Mouse (Mus musculus) midbrain, postnatal 0 days (tissue): ENCODE results near the gene Phc2. TPM values are rescaled to one million over a fixed set of nuclear protein-coding genes. Genes with fewer than 3 reads are reported as not detected.

Experiments used
- ATAC-seq: fragments of 200-750 bp; cut with Nextera tagmentation; 2 replicates; pipeline ENCODE4 v1.8.0; 2017; ENCODE audit warnings: moderate number of reproducible peaks, mild to moderate bottlenecking, moderate TSS enrichment, moderate library complexity; ENCODE audit not compliant: low FRiP score
- DNase-seq: peaks from one replicate; pipeline ENCODE4 v3.0.0-alpha.2; 2015; ENCODE audit warnings: low spot score
- H3K27ac ChIP-seq: fragments of 300-500 bp; sonication (generic); 2 replicates; pipeline ENCODE4 v1.5.1; 2014; ENCODE audit warnings: low read depth, mild to moderate bottlenecking, low read length, mixed read lengths
- H3K27me3 ChIP-seq: fragments of 300-500 bp; sonication (generic); 2 replicates; pipeline ENCODE4 v1.6.1; 2014; ENCODE audit warnings: low read length, control low read depth, mixed read lengths; ENCODE audit not compliant: insufficient read depth
- H3K36me3 ChIP-seq: fragments of 300-500 bp; sonication (generic); 2 replicates; pipeline ENCODE4 v1.6.1; 2014; ENCODE audit warnings: low read length, control low read depth, mixed read lengths; ENCODE audit not compliant: insufficient read depth
- H3K4me1 ChIP-seq: fragments of 300-500 bp; sonication (generic); 2 replicates; pipeline ENCODE4 v1.6.1; 2014; ENCODE audit warnings: mild to moderate bottlenecking, control low read depth, antibody characterized with exemption, low read length, mixed read lengths; ENCODE audit not compliant: insufficient read depth
- H3K4me2 ChIP-seq: fragments of 300-500 bp; sonication (generic); 2 replicates; pipeline ENCODE4 v1.6.1; 2014; ENCODE audit warnings: low read depth, mild to moderate bottlenecking, low read length, mixed read lengths; ENCODE audit not compliant: poor library complexity, severe bottlenecking
- H3K4me3 ChIP-seq: fragments of 300-500 bp; sonication (generic); 2 replicates; pipeline ENCODE4 v1.5.1; 2014; ENCODE audit warnings: low read depth, mild to moderate bottlenecking, low read length, moderate library complexity
- H3K9ac ChIP-seq: fragments of 300-500 bp; sonication (generic); replicated peaks from 2 replicates; pipeline ENCODE4 v1.6.1; 2014; ENCODE audit warnings: mild to moderate bottlenecking, low read length, moderate library complexity, mixed read lengths; ENCODE audit not compliant: poor library complexity, severe bottlenecking
- H3K9me3 ChIP-seq: fragments of 300-500 bp; sonication (generic); 2 replicates; pipeline ENCODE4 v1.6.1; 2016; ENCODE audit warnings: low read length, control low read depth
- CTCF ChIP-seq: IDR thresholded peaks from 2 replicates; pipeline ENCODE4 v1.5.1; 2016; ENCODE audit warnings: antibody characterized with exemption, mild to moderate bottlenecking
- WGBS: fragments of 180-500 bp; shearing (Covaris S2); extraction: QIAGEN DNeasy Blood & Tissue Kit; methylation state at CpG from one replicate; pipeline ENCODE4 v1.1.7; 2014; 5-methylcytosine and 5-hydroxymethylcytosine counted together
- polyA plus RNA-seq: library from polyadenylated mRNA; unstranded; fragments of >200 nt; fragmentation: Nextera tagmentation; extraction: Ambion mirVana; gene quantifications from 2 replicates; pipeline ENCODE4 v1.2.1, GENCODE M21; 2015
- total RNA-seq: library from RNA; depleted of rRNA; stranded (reverse); fragments of >200 nt; gene quantifications from 2 replicates; pipeline ENCODE4 v1.2.3, GENCODE M21; 2014; rRNA removed

Gene Phc2
- total and polyA plus RNA-seq, 2 experiments from 2014 or later, result 34.8 to 64.3 TPM

- H3K27ac ChIP-seq, result no peak overlapping the region
- ATAC-seq (no peak), DNase-seq (peak; percentile 39)
- no peaks in the 10 kb centered on the region for H3K4me1 ChIP-seq
- no peaks in the 10 kb centered on the region for H3K27me3 ChIP-seq
- WGBS, result 7% methylated on average over 9 of the region's 9 CpGs
- no peaks in the 10 kb centered on the region for H3K9me3 ChIP-seq
- peaks cover 4% of the 10 kb centered on the region; the same call in 1 of the 2 replicates for H3K36me3 ChIP-seq
- no peak overlapping the region for H3K9ac ChIP-seq
- no peak for TF ChIP-seq CTCF
- no peak overlapping the region for H3K4me2 ChIP-seq
- H3K4me3 ChIP-seq, result no peak overlapping the region
These were observed 141.1 kb downstream of the Phc2 start for GRCm38 (mm10) chr4:128795596-128795995.

GRCm38 (mm10) chr4:128796788-128797187 is 142.3 kb downstream of the Phc2 start:
- Histone ChIP-seq H3K4me3 (no peak overlapping the region), H3K36me3 (peaks cover 3% of the 10 kb centered on the region; the same call in 1 of the 2 replicates), H3K9me3 (no peaks in the 10 kb centered on the region), H3K27ac (no peak overlapping the region), H3K9ac (no peak overlapping the region), H3K4me2 (no peak overlapping the region), H3K27me3 (no peaks in the 10 kb centered on the region), H3K4me1 (no peaks in the 10 kb centered on the region)
- DNase-seq (no peak), ATAC-seq (no peak)
- 52% methylated on average over 8 of the region's 8 CpGs for WGBS
- no peak for TF ChIP-seq CTCF

GRCm38 (mm10) chr4:128801675-128802465 is 147.4 kb downstream of the Phc2 start:
- Histone ChIP-seq H3K27me3 (no peaks in the 10 kb centered on the region), H3K4me3 (no peak overlapping the region), H3K9ac (no peak overlapping the region), H3K36me3 (no peaks in the 10 kb centered on the region), H3K9me3 (no peaks in the 10 kb centered on the region), H3K4me2 (no peak overlapping the region), H3K27ac (no peak overlapping the region), H3K4me1 (peaks cover 18% of the 10 kb centered on the region)
- no peak for TF ChIP-seq CTCF
- ATAC-seq (no peak), DNase-seq (no peak)
- WGBS, result 67% methylated on average over 9 of the region's 9 CpGs

Other genes with a start within 250 kb of the Phc2 start
- gene Zscan20, start 44.6 kb upstream of the Phc2 start, total RNA-seq, result 12.3 and 16.6 TPM in 2 replicates
- 1.9 and 2.5 TPM in 2 replicates for gene Zscan20, start 44.6 kb upstream of the Phc2 start, polyA plus RNA-seq
- gene Tlr12, start 36.1 kb upstream of the Phc2 start, total RNA-seq, result 1.3 and 2.1 TPM in 2 replicates
- 0.71 and 1.1 TPM in 2 replicates for gene Tlr12, start 36.1 kb upstream of the Phc2 start, polyA plus RNA-seq
- gene A3galt2, start 100.7 kb downstream of the Phc2 start, total RNA-seq, result 0.19 and 0.38 TPM in 2 replicates
- gene A3galt2, start 100.7 kb downstream of the Phc2 start, polyA plus RNA-seq, result 0.05 TPM in 1 of 2 replicates, not detected in the other
- 26.7 and 33.3 TPM in 2 replicates for gene Zfp362, start 151.3 kb downstream of the Phc2 start, total RNA-seq
- gene Zfp362, start 151.3 kb downstream of the Phc2 start, polyA plus RNA-seq, result 24.8 and 27.0 TPM in 2 replicates
- gene Trim62, start 228.9 kb downstream of the Phc2 start, total RNA-seq, result 22.3 and 25.2 TPM in 2 replicates
- gene Trim62, start 228.9 kb downstream of the Phc2 start, polyA plus RNA-seq, result 25.9 and 26.8 TPM in 2 replicates